Mouse (Mus musculus): Measurements from ENCODE around the gene Vwa8. TPM values are rescaled to one million over a fixed set of nuclear protein-coding genes. Genes with fewer than 3 reads are reported as not detected.

Vwa8 gene
- polyA plus RNA-seq, 1 experiment from 2014 or later, result 13.8 TPM

DNA sequence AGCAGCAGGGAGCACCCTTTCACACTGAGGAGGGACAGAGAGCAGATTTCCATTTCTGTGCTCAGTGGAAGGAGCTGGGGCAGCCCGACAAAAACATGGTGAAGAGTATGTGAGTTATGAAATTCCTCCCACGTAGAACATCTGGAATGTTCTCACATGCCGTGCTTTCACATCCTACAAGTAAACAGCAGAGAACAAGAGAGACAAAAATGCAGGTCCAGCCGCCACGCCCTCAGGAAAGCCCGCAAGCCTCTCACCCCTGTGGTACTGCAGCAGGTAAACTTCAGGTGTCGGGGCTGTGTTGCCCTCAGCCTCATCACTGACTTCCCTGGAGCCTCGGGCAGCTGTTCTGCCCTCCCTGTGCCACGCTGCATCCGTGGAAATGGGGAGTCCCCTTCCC is 311.6 kb downstream of the Vwa8 start:
- Histone ChIP-seq H3K9me3 (no peaks in the 10 kb centered on the region), H3K27me3 (replicated peaks) (no peaks in the 10 kb centered on the region), H3K36me3 (no peaks in the 10 kb centered on the region), H3K27ac (no peak overlapping the region), H3K4me2 (replicated peaks) (no peak overlapping the region), H3K4me3 (replicated peaks) (no peak overlapping the region), H3K4me1 (replicated peaks) (peaks cover 11% of the 10 kb centered on the region), H3K9ac (no peak overlapping the region)
- 71% methylated on average over 10 of the region's 10 CpGs for WGBS
- no peak for ATAC-seq

- no peaks in the 10 kb centered on the region for H3K27me3 ChIP-seq (replicated peaks)
- WGBS, result 86% methylated on average over 7 of the region's 7 CpGs
Observed at GRCm38 (mm10) chr14:79160966-79161365, 312.1 kb downstream of the Vwa8 start.

DNA sequence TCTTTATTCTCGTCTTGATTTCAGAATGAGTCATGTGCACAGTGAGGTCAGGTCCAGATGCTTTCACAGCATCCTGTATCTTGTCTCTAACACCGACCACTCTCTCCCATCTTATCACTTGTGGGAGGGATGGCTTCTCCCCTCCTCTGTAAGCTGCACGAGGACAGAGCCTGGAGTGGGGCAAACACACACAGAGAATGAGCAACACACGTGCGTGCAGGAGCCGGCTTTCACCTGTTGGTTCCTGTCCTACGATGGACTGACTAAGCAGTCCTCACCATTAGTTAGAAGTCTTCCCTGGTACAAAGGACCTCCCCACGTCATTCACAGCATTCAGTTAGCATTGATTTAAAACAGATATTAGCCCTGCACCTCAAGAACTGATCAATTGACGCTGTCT is 312.9 kb downstream of the Vwa8 start:
- Histone ChIP-seq H3K9ac (no peak overlapping the region), H3K4me3 (replicated peaks) (no peak overlapping the region), H3K4me2 (replicated peaks) (no peak overlapping the region), H3K27ac (no peak overlapping the region), H3K27me3 (replicated peaks) (no peaks in the 10 kb centered on the region), H3K9me3 (no peaks in the 10 kb centered on the region), H3K36me3 (no peaks in the 10 kb centered on the region), H3K4me1 (replicated peaks) (peaks cover 11% of the 10 kb centered on the region)
- no peak for ATAC-seq
- WGBS, result 76% methylated on average over 9 of the region's 9 CpGs

More at GRCm38 (mm10) chr14:79160966-79161365, 312.1 kb downstream of the Vwa8 start:
- Histone ChIP-seq H3K9me3 (no peaks in the 10 kb centered on the region), H3K4me3 (replicated peaks) (no peak overlapping the region), H3K4me1 (replicated peaks) (peaks cover 11% of the 10 kb centered on the region), H3K27ac (no peak overlapping the region), H3K4me2 (replicated peaks) (no peak overlapping the region), H3K9ac (no peak overlapping the region), H3K36me3 (no peaks in the 10 kb centered on the region)
- ATAC-seq, result no peak

- Histone ChIP-seq H3K9me3 (no peaks in the 10 kb centered on the region), H3K36me3 (no peaks in the 10 kb centered on the region), H3K27ac (no peak overlapping the region), H3K9ac (no peak overlapping the region), H3K4me3 (replicated peaks) (no peak overlapping the region), H3K4me2 (replicated peaks) (no peak overlapping the region), H3K4me1 (replicated peaks) (peaks cover 2% of the 10 kb centered on the region; the same call in 1 of the 2 replicates), H3K27me3 (replicated peaks) (no peaks in the 10 kb centered on the region)
- WGBS, result 53% methylated on average over 9 of the region's 9 CpGs
- ATAC-seq, result no peak
Observed at GRCm38 (mm10) chr14:79162678-79163077, 313.8 kb downstream of the Vwa8 start.

GRCm38 (mm10) chr14:79164334-79164733 is 315.5 kb downstream of the Vwa8 start:
- Histone ChIP-seq H3K4me2 (replicated peaks) (no peak overlapping the region), H3K4me1 (replicated peaks) (no peaks in the 10 kb centered on the region), H3K27ac (no peak overlapping the region), H3K4me3 (replicated peaks) (no peak overlapping the region), H3K9me3 (no peaks in the 10 kb centered on the region), H3K36me3 (no peaks in the 10 kb centered on the region), H3K9ac (no peak overlapping the region), H3K27me3 (replicated peaks) (no peaks in the 10 kb centered on the region)
- WGBS, result 68% methylated on average over 4 of the region's 4 CpGs
- ATAC-seq, result no peak

DNA sequence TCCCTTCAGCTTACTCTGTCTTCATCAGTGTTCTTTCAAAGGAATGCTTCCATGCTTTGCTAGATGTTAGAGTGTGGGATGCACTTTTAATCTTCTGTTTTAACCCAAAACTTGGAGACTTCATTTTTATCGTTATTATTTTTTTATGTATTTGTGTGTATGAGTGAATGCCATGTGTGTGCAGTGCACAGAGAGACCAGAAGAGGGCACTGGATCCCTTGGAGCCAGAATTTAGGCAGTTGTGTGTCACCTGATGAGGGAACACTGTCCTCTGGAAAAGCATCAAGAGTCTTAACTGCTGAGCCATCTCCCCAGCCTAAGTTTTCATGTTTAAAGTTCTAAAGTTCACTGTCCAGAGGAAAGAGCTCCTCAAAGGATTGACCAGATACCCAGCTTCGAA is 316.1 kb downstream of the Vwa8 start:
- Histone ChIP-seq H3K9ac (no peak overlapping the region), H3K27ac (no peak overlapping the region), H3K27me3 (replicated peaks) (no peaks in the 10 kb centered on the region), H3K4me1 (replicated peaks) (no peaks in the 10 kb centered on the region), H3K4me2 (replicated peaks) (no peak overlapping the region), H3K36me3 (no peaks in the 10 kb centered on the region), H3K9me3 (no peaks in the 10 kb centered on the region), H3K4me3 (replicated peaks) (no peak overlapping the region)
- ATAC-seq, result no peak
- 94% methylated on average over 2 of the region's 2 CpGs for WGBS

- Histone ChIP-seq H3K27me3 (replicated peaks) (no peaks in the 10 kb centered on the region), H3K36me3 (no peaks in the 10 kb centered on the region), H3K4me3 (replicated peaks) (no peak overlapping the region), H3K4me1 (replicated peaks) (peaks cover under 1% of the 10 kb centered on the region; the same call in 1 of the 2 replicates), H3K27ac (no peak overlapping the region), H3K4me2 (replicated peaks) (no peak overlapping the region), H3K9me3 (no peaks in the 10 kb centered on the region), H3K9ac (no peak overlapping the region)
- WGBS, result 88% methylated on average over 4 of the region's 4 CpGs
- ATAC-seq, result no peak
Observed at GRCm38 (mm10) chr14:79174526-79174925, 325.7 kb downstream of the Vwa8 start.

DNA sequence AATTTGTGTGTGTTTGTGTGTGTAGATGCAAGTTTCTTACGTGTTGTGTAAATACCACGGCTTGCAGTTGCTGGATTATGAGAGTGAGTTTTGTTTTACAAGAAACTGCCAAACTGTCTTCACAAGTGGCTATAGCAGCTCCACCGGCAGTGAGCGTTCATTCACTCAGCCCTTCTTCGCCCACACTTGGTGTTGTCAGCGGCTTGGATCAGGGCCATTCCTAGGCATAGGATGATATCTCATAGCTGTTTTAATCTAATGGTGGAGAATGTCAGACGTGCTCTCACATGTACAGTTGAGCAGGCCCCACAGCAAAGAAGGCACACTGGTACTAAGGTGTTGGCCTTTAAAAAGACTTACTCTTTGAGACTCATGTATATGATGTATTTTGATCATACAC is 328.9 kb downstream of the Vwa8 start:
- no peaks in the 10 kb centered on the region for H3K27me3 ChIP-seq (replicated peaks)
- H3K27ac ChIP-seq, result no peak overlapping the region
- no peaks in the 10 kb centered on the region for H3K9me3 ChIP-seq
- H3K4me3 ChIP-seq (replicated peaks), result no peak overlapping the region
- no peak overlapping the region for H3K4me2 ChIP-seq (replicated peaks)
- 87% methylated on average over 7 of the region's 7 CpGs for WGBS
- no peaks in the 10 kb centered on the region for H3K36me3 ChIP-seq
- no peak overlapping the region for H3K9ac ChIP-seq
- peaks cover 7% of the 10 kb centered on the region; the same call in 1 of the 2 replicates for H3K4me1 ChIP-seq (replicated peaks)
- ATAC-seq, result no peak

GRCm38 (mm10) chr14:79178247-79178646 is 329.4 kb downstream of the Vwa8 start:
- WGBS, result 88% methylated on average over 9 of the region's 9 CpGs
- peaks cover 7% of the 10 kb centered on the region; the same call in 1 of the 2 replicates for H3K4me1 ChIP-seq (replicated peaks)
- H3K27ac ChIP-seq, result no peak overlapping the region
- no peak overlapping the region for H3K4me3 ChIP-seq (replicated peaks)
- H3K4me2 ChIP-seq (replicated peaks), result no peak overlapping the region
- no peaks in the 10 kb centered on the region for H3K27me3 ChIP-seq (replicated peaks)
- no peak for ATAC-seq
- H3K9ac ChIP-seq, result no peak overlapping the region
- H3K9me3 ChIP-seq, result no peaks in the 10 kb centered on the region
- H3K36me3 ChIP-seq, result no peaks in the 10 kb centered on the region

DNA sequence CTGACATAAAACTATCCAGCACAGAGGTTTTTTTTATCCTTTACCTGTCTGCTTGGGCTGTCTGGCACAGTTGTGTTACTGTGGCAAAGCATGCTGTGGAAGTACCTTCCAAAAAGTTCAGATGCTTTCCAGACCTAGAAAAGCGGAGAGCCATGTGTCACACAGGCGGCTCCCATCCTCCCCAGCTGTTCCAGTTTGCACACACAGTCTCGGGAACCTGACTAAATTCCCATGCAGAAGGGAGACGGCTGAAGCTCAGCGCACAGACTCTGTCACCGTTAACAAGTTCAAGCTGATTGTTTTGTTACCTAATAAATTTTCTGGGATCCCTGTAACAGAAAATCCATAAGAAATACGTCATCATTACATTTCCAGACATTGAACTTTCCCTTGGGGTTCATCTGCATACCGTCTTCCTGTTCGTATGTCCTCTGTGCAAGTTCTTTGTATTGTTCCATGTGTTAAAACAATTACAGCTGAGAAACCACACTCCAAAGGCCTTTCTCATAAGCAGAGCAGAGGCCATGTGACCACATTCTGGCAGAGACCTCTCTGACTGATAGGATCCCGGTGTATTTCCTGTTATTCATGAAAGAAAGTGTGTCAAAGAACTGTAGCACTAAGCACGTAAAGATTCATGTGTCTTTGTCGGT is 331.4 kb downstream of the Vwa8 start:
- Histone ChIP-seq H3K4me1 (replicated peaks) (peaks cover 7% of the 10 kb centered on the region; the same call in 1 of the 2 replicates), H3K27ac (peak overlapping the region; percentile 23; the same call in 1 of the 2 replicates), H3K9ac (no peak overlapping the region), H3K36me3 (no peaks in the 10 kb centered on the region), H3K4me3 (replicated peaks) (no peak overlapping the region), H3K4me2 (replicated peaks) (no peak overlapping the region), H3K9me3 (no peaks in the 10 kb centered on the region), H3K27me3 (replicated peaks) (no peaks in the 10 kb centered on the region)
- no peak; the same call in 1 of the 2 replicates for ATAC-seq
- WGBS, result 36% methylated on average over 12 of the region's 12 CpGs

- Histone ChIP-seq H3K27me3 (replicated peaks) (no peaks in the 10 kb centered on the region), H3K4me3 (replicated peaks) (no peak overlapping the region), H3K9ac (no peak overlapping the region), H3K4me1 (replicated peaks) (peaks cover 7% of the 10 kb centered on the region; the same call in 1 of the 2 replicates), H3K4me2 (replicated peaks) (no peak overlapping the region), H3K9me3 (no peaks in the 10 kb centered on the region), H3K36me3 (no peaks in the 10 kb centered on the region), H3K27ac (no peak overlapping the region)
- ATAC-seq, result no peak
- 89% methylated on average over 8 of the region's 8 CpGs for WGBS
Observed at GRCm38 (mm10) chr14:79181748-79182147, 332.9 kb downstream of the Vwa8 start.

- no peaks in the 10 kb centered on the region for H3K27me3 ChIP-seq (replicated peaks)
- no peak overlapping the region for H3K4me3 ChIP-seq (replicated peaks)
- 96% methylated on average over 15 of the region's 15 CpGs for WGBS
- H3K9ac ChIP-seq, result no peak overlapping the region
- H3K9me3 ChIP-seq, result no peaks in the 10 kb centered on the region
- H3K4me1 ChIP-seq (replicated peaks), result peaks cover 7% of the 10 kb centered on the region; the same call in 1 of the 2 replicates
- H3K36me3 ChIP-seq, result no peaks in the 10 kb centered on the region
- H3K4me2 ChIP-seq (replicated peaks), result no peak overlapping the region
- no peak overlapping the region for H3K27ac ChIP-seq
- ATAC-seq, result no peak
Observed at GRCm38 (mm10) chr14:79182801-79183200, 333.9 kb downstream of the Vwa8 start.

- Histone ChIP-seq H3K27me3 (replicated peaks) (no peaks in the 10 kb centered on the region), H3K36me3 (no peaks in the 10 kb centered on the region), H3K4me1 (replicated peaks) (peaks cover 7% of the 10 kb centered on the region; the same call in 1 of the 2 replicates), H3K4me3 (replicated peaks) (no peak overlapping the region), H3K27ac (no peak overlapping the region), H3K4me2 (replicated peaks) (no peak overlapping the region), H3K9ac (no peak overlapping the region), H3K9me3 (no peaks in the 10 kb centered on the region)
- WGBS, result 79% methylated on average over 7 of the region's 7 CpGs
- no peak for ATAC-seq
Observed at GRCm38 (mm10) chr14:79183261-79183660, 334.4 kb downstream of the Vwa8 start.

Measured in intestine, embryonic 15.5 days (tissue).